Mouse (Mus musculus): ENCODE measurements at regions not wholly inside any gene's neighbourhood (a gene's known extent, or its start where the extent isn't known, plus 50 kb on each side); places are given as distances from the start of the nearest gene placed in this dataset.

GRCm38 (mm10) chr7:83329809-83330412, 254.8 kb upstream of the Tmc3 start:
- no peak overlapping the region for H3K27ac ChIP-seq (ENCODE audit: control insufficient read depth, insufficient read depth, low read length)
- no peak for TF ChIP-seq CTCF (IDR thresholded peaks at IDR 0.05; ENCODE audit: borderline replicate concordance, control insufficient read depth, extremely low read depth, insufficient read depth, low read length, poor library complexity)
- TF ChIP-seq POLR2A (IDR thresholded peaks at IDR 0.05; ENCODE audit: control insufficient read depth, extremely low read depth, insufficient read depth, low read length, poor library complexity), result no peak
- 91% methylated on average over 5 of the region's 5 CpGs for WGBS

GRCm38 (mm10) chr7:83347103-83347754, 237.5 kb upstream of the Tmc3 start:
- TF ChIP-seq POLR2A (IDR thresholded peaks at IDR 0.05; ENCODE audit: control insufficient read depth, extremely low read depth, insufficient read depth, low read length, poor library complexity) (no peak), CTCF (IDR thresholded peaks at IDR 0.05; ENCODE audit: borderline replicate concordance, control insufficient read depth, extremely low read depth, insufficient read depth, low read length, poor library complexity) (no peak)
- H3K36me3 ChIP-seq (ENCODE audit: control insufficient read depth, insufficient read depth, low read length), result no peaks in the 10 kb centered on the region
- WGBS, result 44% methylated on average over 5 of the region's 5 CpGs
- no peak for DNase-seq
- no peaks in the 10 kb centered on the region for H3K4me1 ChIP-seq (replicated peaks; ENCODE audit: control insufficient read depth, insufficient read depth, low read length)
- no peaks in the 10 kb centered on the region for H3K27me3 ChIP-seq (ENCODE audit: control insufficient read depth, insufficient read depth, low read length)
- no peak overlapping the region for H3K4me3 ChIP-seq (ENCODE audit: control insufficient read depth, insufficient read depth, low read length)
- no peak overlapping the region for H3K27ac ChIP-seq (ENCODE audit: control insufficient read depth, insufficient read depth, low read length)

More at GRCm38 (mm10) chr7:83329809-83330412, 254.8 kb upstream of the Tmc3 start:
- Histone ChIP-seq H3K36me3 (ENCODE audit: control insufficient read depth, insufficient read depth, low read length) (no peaks in the 10 kb centered on the region), H3K4me3 (ENCODE audit: control insufficient read depth, insufficient read depth, low read length) (no peak overlapping the region), H3K4me1 (replicated peaks; ENCODE audit: control insufficient read depth, insufficient read depth, low read length) (no peaks in the 10 kb centered on the region), H3K27me3 (ENCODE audit: control insufficient read depth, insufficient read depth, low read length) (no peaks in the 10 kb centered on the region)
- no peak for DNase-seq

GRCm38 (mm10) chr7:83369191-83369590, 215.5 kb upstream of the Tmc3 start:
- Histone ChIP-seq H3K27ac (ENCODE audit: control insufficient read depth, insufficient read depth, low read length) (no peak overlapping the region), H3K27me3 (ENCODE audit: control insufficient read depth, insufficient read depth, low read length) (no peaks in the 10 kb centered on the region), H3K4me1 (replicated peaks; ENCODE audit: control insufficient read depth, insufficient read depth, low read length) (no peaks in the 10 kb centered on the region), H3K4me3 (ENCODE audit: control insufficient read depth, insufficient read depth, low read length) (no peak overlapping the region), H3K36me3 (ENCODE audit: control insufficient read depth, insufficient read depth, low read length) (no peaks in the 10 kb centered on the region)
- 92% methylated on average over 3 of the region's 3 CpGs for WGBS
- no peak for DNase-seq
- TF ChIP-seq CTCF (IDR thresholded peaks at IDR 0.05; ENCODE audit: borderline replicate concordance, control insufficient read depth, extremely low read depth, insufficient read depth, low read length, poor library complexity), result no peak
- no peak for TF ChIP-seq POLR2A (IDR thresholded peaks at IDR 0.05; ENCODE audit: control insufficient read depth, extremely low read depth, insufficient read depth, low read length, poor library complexity)

- no peaks in the 10 kb centered on the region for H3K36me3 ChIP-seq (ENCODE audit: control insufficient read depth, insufficient read depth, low read length)
- no peaks in the 10 kb centered on the region for H3K27me3 ChIP-seq (ENCODE audit: control insufficient read depth, insufficient read depth, low read length)
- no peak for DNase-seq
- no peaks in the 10 kb centered on the region for H3K4me1 ChIP-seq (replicated peaks; ENCODE audit: control insufficient read depth, insufficient read depth, low read length)
- WGBS, result 94% methylated on average over 6 of the region's 6 CpGs
- H3K27ac ChIP-seq (ENCODE audit: control insufficient read depth, insufficient read depth, low read length), result no peak overlapping the region
- H3K4me3 ChIP-seq (ENCODE audit: control insufficient read depth, insufficient read depth, low read length), result no peak overlapping the region
- no peak for TF ChIP-seq CTCF (IDR thresholded peaks at IDR 0.05; ENCODE audit: borderline replicate concordance, control insufficient read depth, extremely low read depth, insufficient read depth, low read length, poor library complexity)
- TF ChIP-seq POLR2A (IDR thresholded peaks at IDR 0.05; ENCODE audit: control insufficient read depth, extremely low read depth, insufficient read depth, low read length, poor library complexity), result no peak
Observed at GRCm38 (mm10) chr7:83369605-83370004, 215.1 kb upstream of the Tmc3 start.

- Histone ChIP-seq H3K27me3 (ENCODE audit: control insufficient read depth, insufficient read depth, low read length) (no peaks in the 10 kb centered on the region), H3K4me1 (replicated peaks; ENCODE audit: control insufficient read depth, insufficient read depth, low read length) (no peaks in the 10 kb centered on the region), H3K4me3 (ENCODE audit: control insufficient read depth, insufficient read depth, low read length) (no peak overlapping the region), H3K27ac (ENCODE audit: control insufficient read depth, insufficient read depth, low read length) (no peak overlapping the region), H3K36me3 (ENCODE audit: control insufficient read depth, insufficient read depth, low read length) (no peaks in the 10 kb centered on the region)
- 89% methylated on average over 1 of the region's 1 CpGs for WGBS
- DNase-seq, result no peak
- no peak for TF ChIP-seq POLR2A (IDR thresholded peaks at IDR 0.05; ENCODE audit: control insufficient read depth, extremely low read depth, insufficient read depth, low read length, poor library complexity)
- TF ChIP-seq CTCF (IDR thresholded peaks at IDR 0.05; ENCODE audit: borderline replicate concordance, control insufficient read depth, extremely low read depth, insufficient read depth, low read length, poor library complexity), result no peak
Observed at GRCm38 (mm10) chr7:83376826-83377225, 207.9 kb upstream of the Tmc3 start.

GRCm38 (mm10) chr7:83381381-83382181, 203.1 kb upstream of the Tmc3 start:
- TF ChIP-seq CTCF (IDR thresholded peaks at IDR 0.05; ENCODE audit: borderline replicate concordance, control insufficient read depth, extremely low read depth, insufficient read depth, low read length, poor library complexity) (no peak), POLR2A (IDR thresholded peaks at IDR 0.05; ENCODE audit: control insufficient read depth, extremely low read depth, insufficient read depth, low read length, poor library complexity) (no peak)
- H3K4me3 ChIP-seq (ENCODE audit: control insufficient read depth, insufficient read depth, low read length), result no peak overlapping the region
- no peaks in the 10 kb centered on the region for H3K27me3 ChIP-seq (ENCODE audit: control insufficient read depth, insufficient read depth, low read length)
- no peak overlapping the region for H3K27ac ChIP-seq (ENCODE audit: control insufficient read depth, insufficient read depth, low read length)
- H3K4me1 ChIP-seq (replicated peaks; ENCODE audit: control insufficient read depth, insufficient read depth, low read length), result no peaks in the 10 kb centered on the region
- DNase-seq, result no peak
- H3K36me3 ChIP-seq (ENCODE audit: control insufficient read depth, insufficient read depth, low read length), result no peaks in the 10 kb centered on the region
- 75% methylated on average over 7 of the region's 7 CpGs for whole genome bisulfite sequencing
